Mouse (Mus musculus): ENCODE data around the gene Ptpn22. TPM values are rescaled to one million over a fixed set of nuclear protein-coding genes. Genes with fewer than 3 reads are reported as not detected.

Ptpn22 gene
- polyA plus RNA-seq, 1 experiment = not detected

GRCm38 (mm10) chr3:103868008-103868407 lies 8.4 kb downstream of the Ptpn22 start:
- Histone ChIP-seq H3K4me3 (replicated peaks) (no peak overlapping the region), H3K27me3 (ENCODE audit: control insufficient read depth) (no peaks in the 10 kb centered on the region), H3K4me1 (ENCODE audit: control insufficient read depth) (no peaks in the 10 kb centered on the region), H3K36me3 (ENCODE audit: control insufficient read depth) (no peaks in the 10 kb centered on the region), H3K9me3 (ENCODE audit: control insufficient read depth, low read length) (no peaks in the 10 kb centered on the region)
- TF ChIP-seq GATA1 (IDR thresholded peaks at IDR 0.05; ENCODE audit: low read length) (no peak), TAL1 (IDR thresholded peaks at IDR 0.05; ENCODE audit: low read length) (no peak)

- Histone ChIP-seq H3K9me3 (ENCODE audit: control insufficient read depth, low read length) (no peaks in the 10 kb centered on the region), H3K4me1 (ENCODE audit: control insufficient read depth) (no peaks in the 10 kb centered on the region), H3K27me3 (ENCODE audit: control insufficient read depth) (peaks cover 5% of the 10 kb centered on the region), H3K36me3 (ENCODE audit: control insufficient read depth) (no peaks in the 10 kb centered on the region), H3K4me3 (replicated peaks) (no peak overlapping the region)
- TF ChIP-seq GATA1 (IDR thresholded peaks at IDR 0.05; ENCODE audit: low read length) (no peak), TAL1 (IDR thresholded peaks at IDR 0.05; ENCODE audit: low read length) (no peak)
These were observed 13.1 kb downstream of the Ptpn22 start for GRCm38 (mm10) chr3:103872663-103873098.

GRCm38 (mm10) chr3:103874329-103874728 lies 14.7 kb downstream of the Ptpn22 start:
- TF ChIP-seq GATA1 (IDR thresholded peaks at IDR 0.05; ENCODE audit: low read length) = no peak
- TF ChIP-seq TAL1 (IDR thresholded peaks at IDR 0.05; ENCODE audit: low read length) = no peak
- no peak overlapping the region for H3K4me3 ChIP-seq (replicated peaks)
- H3K27me3 ChIP-seq (ENCODE audit: control insufficient read depth) = peaks cover 5% of the 10 kb centered on the region

GRCm38 (mm10) chr3:103885946-103886345 lies 26.4 kb downstream of the Ptpn22 start:
- TF ChIP-seq GATA1 (IDR thresholded peaks at IDR 0.05; ENCODE audit: low read length) (no peak), TAL1 (IDR thresholded peaks at IDR 0.05; ENCODE audit: low read length) (no peak)
- H3K27me3 ChIP-seq (ENCODE audit: control insufficient read depth) = no peaks in the 10 kb centered on the region; the same call in 1 of the 2 replicates
- no peaks in the 10 kb centered on the region for H3K4me1 ChIP-seq (ENCODE audit: control insufficient read depth)
- H3K36me3 ChIP-seq (ENCODE audit: control insufficient read depth) = no peaks in the 10 kb centered on the region
- no peaks in the 10 kb centered on the region for H3K9me3 ChIP-seq (ENCODE audit: control insufficient read depth, low read length)
- no peak overlapping the region for H3K4me3 ChIP-seq (replicated peaks)

More at GRCm38 (mm10) chr3:103874329-103874728, 14.7 kb downstream of the Ptpn22 start:
- no peaks in the 10 kb centered on the region for H3K4me1 ChIP-seq (ENCODE audit: control insufficient read depth)
- H3K9me3 ChIP-seq (ENCODE audit: control insufficient read depth, low read length) = no peaks in the 10 kb centered on the region
- H3K36me3 ChIP-seq (ENCODE audit: control insufficient read depth) = no peaks in the 10 kb centered on the region

- Histone ChIP-seq H3K4me3 (replicated peaks) (no peak overlapping the region), H3K36me3 (ENCODE audit: control insufficient read depth) (no peaks in the 10 kb centered on the region), H3K27me3 (ENCODE audit: control insufficient read depth) (no peaks in the 10 kb centered on the region; the same call in 1 of the 2 replicates), H3K9me3 (ENCODE audit: control insufficient read depth, low read length) (no peaks in the 10 kb centered on the region), H3K4me1 (ENCODE audit: control insufficient read depth) (no peaks in the 10 kb centered on the region)
- no peak for TF ChIP-seq TAL1 (IDR thresholded peaks at IDR 0.05; ENCODE audit: low read length)
- no peak for TF ChIP-seq GATA1 (IDR thresholded peaks at IDR 0.05; ENCODE audit: low read length)
These were observed 28.0 kb downstream of the Ptpn22 start for GRCm38 (mm10) chr3:103887581-103887980.

- Histone ChIP-seq H3K27me3 (ENCODE audit: control insufficient read depth) (no peaks in the 10 kb centered on the region), H3K36me3 (ENCODE audit: control insufficient read depth) (no peaks in the 10 kb centered on the region), H3K9me3 (ENCODE audit: control insufficient read depth, low read length) (no peaks in the 10 kb centered on the region), H3K4me3 (replicated peaks) (no peak overlapping the region), H3K4me1 (ENCODE audit: control insufficient read depth) (no peaks in the 10 kb centered on the region)
- TF ChIP-seq GATA1 (IDR thresholded peaks at IDR 0.05; ENCODE audit: low read length) (no peak), TAL1 (IDR thresholded peaks at IDR 0.05; ENCODE audit: low read length) (no peak)
These were observed 33.8 kb downstream of the Ptpn22 start for GRCm38 (mm10) chr3:103893374-103893773.

GRCm38 (mm10) chr3:103904705-103905104 lies 45.1 kb downstream of the Ptpn22 start:
- H3K9me3 ChIP-seq (ENCODE audit: control insufficient read depth, low read length) = no peaks in the 10 kb centered on the region
- H3K27me3 ChIP-seq (ENCODE audit: control insufficient read depth) = no peaks in the 10 kb centered on the region
- H3K36me3 ChIP-seq (ENCODE audit: control insufficient read depth) = no peaks in the 10 kb centered on the region
- H3K4me1 ChIP-seq (ENCODE audit: control insufficient read depth) = peaks cover 3% of the 10 kb centered on the region
- TF ChIP-seq TAL1 (IDR thresholded peaks at IDR 0.05; ENCODE audit: low read length) = no peak
- TF ChIP-seq GATA1 (IDR thresholded peaks at IDR 0.05; ENCODE audit: low read length) = no peak
- no peak overlapping the region for H3K4me3 ChIP-seq (replicated peaks)

- TF ChIP-seq TAL1 (IDR thresholded peaks at IDR 0.05; ENCODE audit: low read length) (no peak), GATA1 (IDR thresholded peaks at IDR 0.05; ENCODE audit: low read length) (no peak)
- no peaks in the 10 kb centered on the region for H3K27me3 ChIP-seq (ENCODE audit: control insufficient read depth)
These were observed 47.9 kb downstream of the Ptpn22 start for GRCm38 (mm10) chr3:103907335-103908030.

GRCm38 (mm10) chr3:103908781-103909180 lies 49.2 kb downstream of the Ptpn22 start:
- TF ChIP-seq GATA1 (IDR thresholded peaks at IDR 0.05; ENCODE audit: low read length) = no peak
- no peak for TF ChIP-seq TAL1 (IDR thresholded peaks at IDR 0.05; ENCODE audit: low read length)
- no peaks in the 10 kb centered on the region for H3K36me3 ChIP-seq (ENCODE audit: control insufficient read depth)
- H3K27me3 ChIP-seq (ENCODE audit: control insufficient read depth) = no peaks in the 10 kb centered on the region
- H3K9me3 ChIP-seq (ENCODE audit: control insufficient read depth, low read length) = no peaks in the 10 kb centered on the region
- no peak overlapping the region for H3K4me3 ChIP-seq (replicated peaks)
- peaks cover 10% of the 10 kb centered on the region for H3K4me1 ChIP-seq (ENCODE audit: control insufficient read depth)

More at GRCm38 (mm10) chr3:103907335-103908030, 47.9 kb downstream of the Ptpn22 start:
- H3K4me1 ChIP-seq (ENCODE audit: control insufficient read depth) = peaks cover 3% of the 10 kb centered on the region
- no peaks in the 10 kb centered on the region for H3K9me3 ChIP-seq (ENCODE audit: control insufficient read depth, low read length)
- no peaks in the 10 kb centered on the region for H3K36me3 ChIP-seq (ENCODE audit: control insufficient read depth)
- no peak overlapping the region for H3K4me3 ChIP-seq (replicated peaks)
